Mouse (Mus musculus) midbrain, embryonic 10.5 days (tissue): ENCODE results near the gene Epn1. TPM values are rescaled to one million over a fixed set of nuclear protein-coding genes. Genes with fewer than 3 reads are reported as not detected.

ENCODE experiments used
- DNase-seq: peaks from one replicate; pipeline ENCODE4 v3.0.0-alpha.2; 2017; ENCODE audit warnings: low spot score
- H3K27ac ChIP-seq: fragments of 300-500 bp; sonication (generic); replicated peaks from 2 replicates; pipeline ENCODE4 v1.5.1; 2016; ENCODE audit warnings: mild to moderate bottlenecking
- H3K27me3 ChIP-seq: fragments of 300-500 bp; sonication (generic); 2 replicates; pipeline ENCODE4 v1.6.1; 2016; ENCODE audit warnings: low read depth, mild to moderate bottlenecking; ENCODE audit not compliant: poor library complexity, severe bottlenecking
- H3K36me3 ChIP-seq: fragments of 300-500 bp; sonication (generic); 2 replicates; pipeline ENCODE4 v1.6.1; 2016; ENCODE audit warnings: mild to moderate bottlenecking, moderate library complexity
- H3K4me1 ChIP-seq: fragments of 300-500 bp; sonication (generic); 2 replicates; pipeline ENCODE4 v1.6.1; 2016
- H3K4me3 ChIP-seq: fragments of 300-500 bp; sonication (generic); 2 replicates; pipeline ENCODE4 v1.5.1; 2016; ENCODE audit warnings: mild to moderate bottlenecking, moderate library complexity
- H3K9me3 ChIP-seq: fragments of 300-500 bp; sonication (generic); replicated peaks from 2 replicates; pipeline ENCODE4 v1.6.1; 2016; ENCODE audit warnings: mild to moderate bottlenecking
- WGBS: fragments of 180-500 bp; shearing (Covaris S2); methylation state at CpG from one replicate; pipeline ENCODE4 v1.1.7; 2016; 5-methylcytosine and 5-hydroxymethylcytosine counted together
- polyA plus RNA-seq: library from polyadenylated mRNA; unstranded; fragments of >200 nt; fragmentation: Nextera tagmentation; extraction: Ambion mirVana; gene quantifications from 2 replicates; pipeline ENCODE4 v1.2.1, GENCODE M21; 2016

The Epn1 gene
- polyA plus RNA-seq, 1 experiment from 2014 or later = 56.1 TPM

DNA sequence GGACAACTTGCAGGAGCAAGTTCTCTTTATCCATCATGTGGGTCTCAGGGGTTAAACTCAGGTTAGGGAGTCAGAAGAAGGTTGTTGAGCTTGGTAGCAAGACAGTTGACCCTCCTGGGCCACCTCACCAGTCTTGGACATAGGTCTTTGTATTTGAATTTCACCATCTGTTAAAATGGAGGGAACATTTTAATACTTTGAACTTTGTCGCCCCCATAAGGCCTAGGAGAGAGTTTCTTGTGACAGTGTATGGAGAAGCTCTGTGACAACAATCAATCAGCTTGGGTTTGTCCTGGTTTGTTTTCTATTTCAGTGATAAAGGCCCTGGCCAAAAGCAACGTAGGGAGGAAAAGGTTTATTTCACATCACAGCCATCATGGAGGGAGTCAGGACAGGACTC lies 32.7 kb upstream of the Epn1 start:
- H3K4me1 ChIP-seq = peaks cover 18% of the 10 kb centered on the region
- H3K9me3 ChIP-seq = no peaks in the 10 kb centered on the region
- H3K36me3 ChIP-seq = no peaks in the 10 kb centered on the region
- no peak overlapping the region for H3K4me3 ChIP-seq
- peaks cover 17% of the 10 kb centered on the region for H3K27me3 ChIP-seq
- no peak for DNase-seq
- 36% methylated on average over 2 of the region's 2 CpGs for WGBS
- no peak overlapping the region for H3K27ac ChIP-seq

DNA sequence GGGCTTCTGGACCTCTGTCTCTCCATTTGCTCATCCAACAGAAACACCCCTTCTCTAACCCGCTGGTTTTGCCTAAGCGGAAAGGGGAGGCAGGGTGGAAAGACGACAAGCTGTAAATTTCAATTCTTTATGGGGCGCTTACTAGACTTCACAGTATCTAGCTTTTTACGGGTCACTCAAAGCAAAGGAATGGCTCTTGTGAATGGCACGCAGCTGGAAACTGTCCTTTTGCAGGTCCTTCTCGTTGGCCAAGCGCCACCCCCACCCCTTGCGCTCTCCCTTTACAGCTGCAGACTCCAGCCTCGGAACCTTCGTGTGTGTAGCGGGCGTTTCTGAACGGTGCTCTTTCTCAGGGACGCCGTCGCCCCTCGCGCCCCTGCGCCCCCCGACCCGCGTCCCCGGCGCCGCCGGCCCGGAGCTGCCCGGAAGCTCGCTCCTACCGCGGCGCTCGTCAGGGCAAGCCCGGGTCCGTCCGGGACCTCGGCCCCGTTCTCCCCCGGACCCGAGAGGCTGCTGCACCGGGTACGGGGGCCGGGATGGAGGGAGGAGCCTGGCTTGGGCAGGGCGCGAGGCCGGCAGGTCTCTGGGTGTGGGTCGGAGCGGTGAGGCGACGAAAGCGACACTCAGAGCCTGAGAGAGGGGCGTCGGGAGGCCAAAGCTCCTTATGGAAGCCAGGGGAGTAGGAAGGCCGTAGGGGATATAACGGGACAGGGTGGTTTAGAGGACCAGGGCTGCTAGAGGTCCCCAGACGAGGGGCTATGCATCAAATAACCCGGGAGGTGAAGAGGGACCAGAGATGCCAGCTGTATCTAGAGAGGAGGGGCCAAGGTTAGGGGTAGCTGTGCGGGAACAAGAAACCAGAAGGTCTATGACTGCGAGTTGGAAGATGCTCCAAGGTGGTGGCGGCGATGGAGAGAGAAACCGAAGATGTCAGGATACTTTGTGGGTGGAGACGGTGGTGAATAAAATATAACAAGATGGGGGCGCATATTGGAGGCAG lies 28.5 kb upstream of the Epn1 start, which contains the start of gene Zfp580:
Gene Zfp580, plus strand, starts transcription at position 346 of the 1,000 bp plus-strand sequence.
- peak within 1 kb of the TSS; percentile 92 for H3K27ac ChIP-seq
- no peaks in the 10 kb centered on the region for H3K36me3 ChIP-seq
- peaks cover 42% of the 10 kb centered on the region for H3K4me1 ChIP-seq
- H3K27me3 ChIP-seq = peaks cover 59% of the 10 kb centered on the region
- H3K9me3 ChIP-seq = no peaks in the 10 kb centered on the region
- WGBS = 1% methylated on average over 65 of the region's 65 CpGs
- H3K4me3 ChIP-seq = peak within 1 kb of the TSS; percentile 88
- DNase-seq = peak; percentile 86

DNA sequence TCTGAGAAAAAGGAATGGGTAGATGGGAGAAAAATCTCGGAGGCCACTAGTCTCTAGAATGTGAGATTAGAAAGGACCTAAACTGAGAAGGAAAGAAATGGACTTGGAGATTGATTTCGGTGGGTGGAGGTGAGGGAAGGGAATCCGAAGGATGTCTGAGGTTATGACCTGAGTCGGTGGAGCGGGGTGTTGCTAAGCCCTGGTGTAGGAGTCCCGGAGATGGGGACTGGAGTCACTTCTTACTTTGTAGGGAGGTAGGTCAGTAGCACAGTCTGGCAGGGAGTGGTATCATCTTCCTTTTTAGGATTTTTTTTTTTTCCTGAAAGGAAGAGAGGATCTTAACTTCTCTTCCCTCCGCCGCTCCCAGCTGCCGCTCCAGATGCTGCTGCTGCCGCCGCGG lies 27.6 kb upstream of the Epn1 start:
- Histone ChIP-seq H3K4me1 (peaks cover 52% of the 10 kb centered on the region), H3K27me3 (peaks cover 68% of the 10 kb centered on the region), H3K36me3 (no peaks in the 10 kb centered on the region), H3K9me3 (no peaks in the 10 kb centered on the region), H3K4me3 (peak overlapping the region; percentile 88), H3K27ac (0 out of 2 replicates have a peak overlapping the region, but pooled peaks have one; percentile 23)
- 3% methylated on average over 12 of the region's 12 CpGs for WGBS
- no peak for DNase-seq

DNA sequence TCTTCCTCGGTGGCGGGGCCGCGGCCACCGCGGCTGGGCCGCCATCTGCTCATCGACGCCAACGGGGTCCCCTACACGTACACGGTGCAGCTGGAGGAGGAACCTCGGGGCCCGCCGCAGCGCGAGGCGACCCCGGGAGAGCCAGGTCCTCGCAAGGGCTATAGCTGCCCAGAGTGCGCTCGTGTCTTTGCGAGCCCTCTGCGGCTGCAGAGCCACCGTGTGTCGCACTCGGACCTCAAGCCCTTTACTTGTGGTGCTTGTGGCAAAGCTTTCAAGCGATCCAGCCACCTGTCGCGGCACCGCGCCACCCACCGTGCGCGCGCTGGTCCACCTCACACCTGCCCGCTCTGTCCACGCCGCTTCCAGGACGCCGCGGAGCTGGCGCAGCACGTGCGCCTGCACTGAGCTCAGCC lies 27.1 kb upstream of the Epn1 start:
- Histone ChIP-seq H3K27me3 (peaks cover 73% of the 10 kb centered on the region), H3K9me3 (no peaks in the 10 kb centered on the region), H3K4me1 (peaks cover 56% of the 10 kb centered on the region), H3K36me3 (no peaks in the 10 kb centered on the region), H3K4me3 (peak overlapping the region; percentile 88), H3K27ac (peak overlapping the region; percentile 23; the same call in 1 of the 2 replicates)
- WGBS = 4% methylated on average over 44 of the region's 45 CpGs
- DNase-seq = peak; percentile 39

DNA sequence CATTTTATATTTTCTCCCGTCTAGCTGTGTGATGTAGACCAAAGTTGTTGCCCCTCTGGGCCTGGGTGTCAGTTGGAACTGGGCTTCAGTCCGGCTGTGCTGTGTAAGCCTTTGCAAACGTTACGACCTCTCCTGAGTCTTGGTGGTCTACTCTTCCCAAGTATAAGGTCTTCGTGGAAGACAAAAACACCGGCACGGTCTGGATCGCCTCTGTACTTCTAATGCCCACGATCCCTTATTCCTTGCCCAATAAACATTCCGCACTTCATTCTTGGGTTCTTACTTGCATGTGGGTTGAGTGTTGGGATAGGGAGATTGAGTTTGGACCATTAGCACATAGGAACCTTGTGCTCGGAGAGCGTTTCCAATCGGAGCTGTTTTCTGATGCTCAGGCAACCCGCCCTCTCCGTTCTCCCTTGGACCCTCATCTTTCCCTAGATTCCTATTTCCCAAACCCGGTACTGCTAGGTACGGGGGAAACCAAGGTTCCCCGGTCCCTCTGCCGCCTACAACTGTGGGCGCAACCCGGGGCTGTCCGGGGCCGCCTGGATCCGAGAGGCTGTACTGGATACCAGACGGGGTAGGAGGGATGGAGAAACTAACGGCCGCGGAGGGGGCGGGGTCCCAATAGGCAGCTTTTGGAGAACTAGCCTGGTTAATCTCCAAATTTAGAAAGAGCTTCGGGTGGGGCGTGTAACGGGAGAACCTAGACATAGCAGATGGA lies 26.4 kb upstream of the Epn1 start:
- Histone ChIP-seq H3K4me1 (peaks cover 56% of the 10 kb centered on the region), H3K9me3 (no peaks in the 10 kb centered on the region), H3K4me3 (peak overlapping the region; percentile 88), H3K36me3 (no peaks in the 10 kb centered on the region), H3K27me3 (peaks cover 80% of the 10 kb centered on the region), H3K27ac (no peak overlapping the region)
- WGBS = 8% methylated on average over 32 of the region's 32 CpGs
- DNase-seq = peak; percentile 45

DNA sequence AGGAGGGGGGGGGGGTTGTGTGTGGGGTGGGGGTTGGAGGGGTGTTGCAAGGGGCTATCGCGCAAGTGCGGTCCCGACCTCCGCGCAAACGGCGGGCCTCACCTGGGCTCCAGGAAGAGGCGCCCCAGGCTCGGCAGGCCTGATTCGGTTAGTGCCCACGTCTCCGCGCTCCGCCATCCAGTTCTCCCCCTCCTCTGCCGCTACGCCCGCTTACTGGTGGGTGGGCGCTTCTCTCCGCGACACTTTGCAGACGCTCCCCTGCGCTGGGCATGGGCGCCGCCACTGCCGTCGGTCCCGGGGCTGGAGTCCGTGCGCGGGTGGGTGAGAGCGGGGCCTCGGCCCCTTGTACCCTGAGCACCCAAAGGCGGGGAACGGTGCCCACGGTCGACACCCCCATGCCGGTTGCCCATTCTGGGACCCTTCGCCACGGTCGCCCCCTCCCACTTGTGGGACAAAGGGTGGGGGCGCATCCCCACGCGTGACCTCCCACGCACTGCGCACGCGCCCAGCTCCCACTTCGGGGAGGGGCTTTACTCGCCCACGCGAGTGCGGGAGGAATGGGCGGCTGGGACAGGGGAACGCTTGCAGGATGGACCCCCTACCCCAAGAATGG lies 23.3 kb upstream of the Epn1 start:
- peak overlapping the region; percentile 77 for H3K27ac ChIP-seq
- H3K4me3 ChIP-seq = peak overlapping the region; percentile 58
- DNase-seq = peak; percentile 38
- H3K36me3 ChIP-seq = no peaks in the 10 kb centered on the region
- WGBS = 3% methylated on average over 55 of the region's 55 CpGs
- H3K9me3 ChIP-seq = no peaks in the 10 kb centered on the region
- H3K4me1 ChIP-seq = peaks cover 59% of the 10 kb centered on the region
- H3K27me3 ChIP-seq = peaks cover 79% of the 10 kb centered on the region

DNA sequence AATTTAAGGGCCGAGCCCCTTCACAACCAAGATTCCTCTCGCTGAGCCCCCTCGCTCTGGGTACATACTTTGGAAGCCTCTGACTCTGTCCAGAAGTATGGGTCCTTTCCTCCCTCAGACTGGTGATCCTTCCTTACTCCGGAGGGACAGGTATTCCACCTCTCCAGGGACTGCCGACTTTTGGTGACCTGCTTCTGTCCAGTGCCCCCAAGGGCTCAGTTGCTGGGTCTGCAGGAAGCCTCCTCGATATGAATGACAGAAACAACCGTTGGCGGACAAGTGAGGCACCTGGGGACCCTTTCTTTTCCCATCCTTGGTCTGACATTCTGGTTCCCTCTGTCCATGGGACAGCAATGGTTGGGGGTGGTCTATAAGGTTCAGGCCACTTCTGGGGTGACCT lies 22.7 kb upstream of the Epn1 start:
- Histone ChIP-seq H3K4me1 (peaks cover 53% of the 10 kb centered on the region), H3K4me3 (peak overlapping the region; percentile 58), H3K27me3 (peaks cover 73% of the 10 kb centered on the region), H3K9me3 (no peaks in the 10 kb centered on the region), H3K36me3 (no peaks in the 10 kb centered on the region), H3K27ac (no peak overlapping the region)
- WGBS = 33% methylated on average over 8 of the region's 8 CpGs
- no peak for DNase-seq

DNA sequence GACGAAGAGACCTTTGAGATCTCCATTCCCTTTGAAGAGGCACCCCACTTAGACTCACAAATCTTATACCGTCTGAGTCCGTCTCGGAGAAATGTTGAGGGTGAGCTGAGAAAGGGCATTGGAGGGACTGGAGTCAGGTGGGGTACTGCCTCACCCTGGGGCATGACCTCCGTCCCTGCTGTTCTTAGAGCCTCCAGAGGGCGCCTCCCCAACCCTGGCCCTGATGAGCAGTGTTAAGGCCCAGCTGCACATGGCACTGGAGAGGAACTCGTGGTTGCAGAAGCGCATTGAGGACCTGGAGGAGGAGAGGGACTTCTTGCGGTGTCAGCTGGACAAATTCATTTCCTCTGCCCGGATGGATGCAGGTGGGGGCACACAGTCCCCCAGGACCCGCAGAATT lies 22.2 kb upstream of the Epn1 start:
- H3K4me3 ChIP-seq = no peak overlapping the region; the same call in 1 of the 2 replicates
- WGBS = 29% methylated on average over 11 of the region's 11 CpGs

DNA sequence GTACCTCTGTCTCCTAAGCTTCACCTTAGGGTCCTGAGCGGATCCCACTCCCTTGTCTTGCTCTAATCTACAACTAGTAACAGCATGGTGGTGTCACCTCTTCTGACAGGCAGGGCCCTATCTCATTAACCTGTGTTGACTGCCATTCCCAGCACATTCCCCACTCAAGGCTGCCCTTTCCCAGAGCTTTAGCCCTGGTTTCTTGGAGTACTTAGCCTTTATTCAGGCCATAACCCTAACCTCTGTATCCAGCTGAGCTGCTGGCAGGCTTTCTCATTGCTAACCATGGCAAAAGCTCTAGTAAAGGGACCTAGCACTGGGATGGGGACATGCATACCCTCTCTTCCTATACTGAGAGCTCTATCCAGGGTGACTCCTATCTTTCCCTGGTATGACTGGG lies 21.4 kb upstream of the Epn1 start:
- Histone ChIP-seq H3K4me3 (no peak overlapping the region), H3K36me3 (no peaks in the 10 kb centered on the region), H3K4me1 (peaks cover 45% of the 10 kb centered on the region), H3K9me3 (no peaks in the 10 kb centered on the region), H3K27ac (no peak overlapping the region), H3K27me3 (peaks cover 60% of the 10 kb centered on the region)
- no peak for DNase-seq
- WGBS = 76% methylated on average over 1 of the region's 1 CpGs

More for the DNA sequence above, 22.2 kb upstream of the Epn1 start:
- H3K4me1 ChIP-seq = peaks cover 49% of the 10 kb centered on the region
- H3K9me3 ChIP-seq = no peaks in the 10 kb centered on the region
- H3K27ac ChIP-seq = no peak overlapping the region
- H3K27me3 ChIP-seq = peaks cover 68% of the 10 kb centered on the region
- no peaks in the 10 kb centered on the region for H3K36me3 ChIP-seq
- DNase-seq = no peak

DNA sequence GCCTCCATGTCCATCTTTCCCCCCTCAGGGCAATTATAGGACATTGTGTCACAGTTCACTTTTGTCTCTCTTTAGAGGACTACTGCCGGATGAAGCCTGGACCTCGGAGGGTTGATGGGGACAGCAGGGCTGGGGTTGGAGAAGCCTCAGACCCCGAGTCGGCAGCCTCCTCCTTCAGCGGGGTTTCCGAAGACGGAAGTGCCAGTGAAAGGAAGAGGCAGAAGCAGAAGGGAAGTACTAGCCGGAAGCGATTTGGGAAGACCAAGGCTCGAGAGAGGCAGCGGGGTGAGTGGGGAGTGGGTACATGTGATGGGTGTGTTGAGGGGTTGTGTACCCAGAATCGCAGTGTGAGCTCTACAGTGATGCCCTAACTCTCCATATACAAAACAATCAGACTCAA lies 20.6 kb upstream of the Epn1 start:
- Histone ChIP-seq H3K27me3 (peaks cover 52% of the 10 kb centered on the region), H3K9me3 (no peaks in the 10 kb centered on the region), H3K27ac (0 out of 2 replicates have a peak overlapping the region, but pooled peaks have one; percentile 97)

DNA sequence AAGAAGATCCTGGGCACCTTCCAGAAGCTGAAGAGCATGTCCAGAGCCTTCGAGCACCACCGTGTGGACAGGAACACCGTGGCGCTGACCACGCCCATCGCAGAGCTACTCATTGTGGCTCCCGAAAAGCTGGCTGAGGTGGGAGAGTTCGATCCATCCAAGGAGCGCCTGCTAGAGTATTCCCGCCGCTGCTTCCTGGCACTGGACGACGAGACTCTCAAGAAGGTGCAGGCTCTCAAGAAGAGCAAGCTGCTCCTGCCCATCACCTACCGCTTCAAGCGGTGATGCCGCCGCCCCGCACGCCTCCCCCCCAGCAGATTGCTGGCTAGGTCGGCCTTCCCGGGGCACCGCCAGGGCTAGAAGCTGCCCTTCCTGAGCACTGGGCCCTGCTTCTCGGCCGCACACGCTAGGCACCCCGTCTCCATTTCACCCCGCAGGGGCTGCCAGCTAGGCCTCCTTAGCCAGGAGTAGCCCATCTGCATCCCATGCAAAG lies 19.8 kb upstream of the Epn1 start:
- peak; percentile 81 for DNase-seq
- H3K4me1 ChIP-seq = peaks cover 48% of the 10 kb centered on the region
- WGBS = 6% methylated on average over 27 of the region's 27 CpGs

More for the DNA sequence above, 20.6 kb upstream of the Epn1 start:
- DNase-seq = no peak
- Histone ChIP-seq H3K4me3 (peak overlapping the region; percentile 74), H3K4me1 (peaks cover 46% of the 10 kb centered on the region), H3K36me3 (peaks cover 4% of the 10 kb centered on the region)
- WGBS = 94% methylated on average over 12 of the region's 12 CpGs

More for the DNA sequence above, 19.8 kb upstream of the Epn1 start:
- Histone ChIP-seq H3K27me3 (peaks cover 44% of the 10 kb centered on the region), H3K9me3 (no peaks in the 10 kb centered on the region), H3K36me3 (peaks cover 8% of the 10 kb centered on the region), H3K27ac (peak overlapping the region; percentile 97), H3K4me3 (peak overlapping the region; percentile 74)
